Mouse (Mus musculus) c-Kit-negative CD71-positive TER-119-positive erythroid progenitor cells, embryonic 14.5 days (primary cell): ENCODE results near the gene Zic3.

Experiments used
- DNase-seq: peaks from one replicate; pipeline ENCODE4 v3.0.0-alpha.2; 2013; ENCODE audit warnings: low read depth, low spot score

Zic3 gene

DNA sequence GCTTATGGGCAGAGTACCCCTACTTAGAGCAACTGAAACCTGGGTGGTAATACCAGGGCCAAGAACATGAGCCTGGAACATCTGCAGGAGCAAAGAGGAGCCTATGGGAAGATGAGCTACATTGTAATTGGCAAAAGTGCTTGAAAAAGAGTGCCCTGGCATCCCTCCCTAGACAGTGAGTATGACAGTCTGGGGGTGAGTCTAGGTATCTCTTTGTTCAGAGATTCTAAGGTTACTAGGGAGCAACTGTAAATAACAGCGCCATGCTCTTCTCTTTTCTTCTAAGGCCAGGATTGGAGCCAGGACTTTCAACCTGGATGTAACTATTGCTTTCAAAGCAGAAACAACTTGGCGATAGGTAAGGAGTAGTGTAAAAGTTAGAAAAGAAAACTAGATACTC, at the start of gene Zic3:
Gene Zic3, plus strand, starts transcription at position 301 of the 400 bp plus-strand sequence.
- DNase-seq, result no peak

DNA sequence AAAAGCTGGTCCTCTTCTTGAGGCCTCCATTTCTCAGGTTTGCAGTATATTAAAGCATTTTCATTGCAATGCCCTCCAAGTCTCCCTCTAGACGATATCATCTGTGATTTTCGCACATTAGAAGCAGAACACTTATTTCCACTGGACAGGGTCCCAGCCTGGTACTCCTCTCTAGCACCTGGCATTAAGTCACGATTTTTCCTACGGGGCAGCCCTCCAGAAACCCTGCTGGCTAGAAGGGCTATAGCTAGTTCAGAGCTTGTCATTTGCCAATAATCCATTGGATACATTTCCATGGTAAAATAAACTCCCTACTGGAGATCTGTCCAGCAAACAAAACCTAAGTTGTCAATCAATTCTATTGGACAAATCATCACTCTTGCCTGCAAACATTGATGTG, 40.1 kb upstream of the Zic3 start:
- DNase-seq, result no peak

DNA sequence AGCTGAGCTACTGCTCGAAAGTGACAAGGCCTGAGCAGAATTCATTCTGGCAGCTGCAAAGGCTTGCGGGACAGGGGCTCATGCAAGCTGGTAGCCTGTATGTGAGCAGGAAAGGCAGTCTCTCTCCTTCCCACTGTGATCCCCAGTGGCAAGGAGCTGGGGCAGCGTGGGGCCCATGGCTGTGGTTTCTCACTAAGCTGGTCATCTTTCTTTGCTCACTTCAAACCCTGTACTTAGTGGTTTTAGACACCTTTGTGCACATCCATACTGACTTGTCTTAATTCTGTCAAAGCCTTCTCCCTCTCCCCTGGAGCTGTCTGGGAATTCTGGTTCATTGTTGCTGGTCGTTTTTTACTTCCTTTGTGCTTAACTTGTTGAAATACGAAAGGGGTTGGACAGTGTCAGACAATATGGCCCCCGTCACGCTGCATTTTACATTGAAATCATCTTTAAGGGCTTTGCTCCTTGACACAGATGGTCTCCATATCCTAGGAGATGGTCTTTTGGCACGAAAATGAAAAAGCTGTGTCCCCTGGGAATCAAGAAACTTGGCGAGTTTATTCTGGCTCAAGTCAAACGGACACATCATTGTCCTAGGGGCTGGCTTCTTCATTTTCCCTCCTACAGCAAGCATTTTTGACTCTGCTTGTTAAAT, 34.9 kb upstream of the Zic3 start:
- DNase-seq, result no peak

DNA sequence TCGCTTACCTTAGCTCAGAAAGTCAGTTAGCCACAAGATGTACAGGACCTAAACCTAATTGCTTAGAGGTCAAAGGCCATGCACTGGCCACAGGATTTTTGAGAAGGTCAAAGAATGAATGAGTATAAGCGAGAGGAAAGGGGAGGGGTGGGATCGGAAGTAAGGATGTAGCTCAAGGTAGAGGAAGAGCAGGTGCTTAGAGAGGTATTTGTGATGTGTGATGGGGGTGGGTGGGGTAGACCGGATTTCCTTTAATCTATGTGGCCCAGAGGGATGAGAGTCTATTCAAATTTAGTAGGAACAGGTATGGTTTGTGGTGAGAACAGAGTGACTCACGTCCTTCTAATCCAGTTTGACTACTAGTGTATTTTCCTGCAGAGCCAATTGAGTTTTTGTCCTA, 9.1 kb upstream of the Zic3 start:
- DNase-seq, result no peak

DNA sequence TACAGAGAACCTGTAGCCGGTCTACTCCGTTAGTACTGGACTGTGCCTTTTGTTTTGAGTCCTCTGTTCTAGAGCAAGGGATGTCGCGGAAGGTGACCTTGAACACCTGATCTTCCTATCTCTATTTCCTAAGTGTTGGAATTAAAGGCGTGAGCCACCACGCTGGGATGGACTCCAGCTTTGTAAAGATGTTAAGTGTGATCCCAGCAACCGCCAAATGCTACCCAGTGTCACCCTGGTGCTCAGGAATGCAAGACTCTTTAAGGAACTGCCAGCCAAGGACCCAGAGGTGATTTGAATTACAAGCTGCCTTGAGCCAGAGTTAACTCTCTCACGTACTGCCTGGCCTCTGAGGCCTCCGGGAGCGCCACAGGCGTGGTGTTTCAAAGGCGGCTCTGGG, 8.4 kb upstream of the Zic3 start:
- no peak for DNase-seq

DNA sequence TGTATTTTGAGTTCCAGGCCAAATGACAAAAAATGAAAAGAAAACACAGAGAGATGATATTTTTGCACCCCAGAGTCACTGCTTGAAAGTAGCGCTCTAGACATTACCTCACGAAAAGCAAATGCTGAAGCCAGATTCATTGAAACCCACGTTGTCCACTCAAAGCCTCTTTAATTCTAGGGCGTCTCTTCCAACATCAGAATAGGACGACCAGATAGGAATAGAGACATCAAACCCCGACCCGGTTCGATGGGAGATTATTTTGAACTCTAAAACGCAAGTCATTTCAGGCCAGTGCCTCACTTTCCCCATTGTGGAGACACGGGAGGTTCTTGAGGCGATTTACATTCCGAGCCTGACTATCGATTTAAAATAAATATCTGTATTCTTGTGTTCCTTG, 7.7 kb upstream of the Zic3 start:
- no peak for DNase-seq

DNA sequence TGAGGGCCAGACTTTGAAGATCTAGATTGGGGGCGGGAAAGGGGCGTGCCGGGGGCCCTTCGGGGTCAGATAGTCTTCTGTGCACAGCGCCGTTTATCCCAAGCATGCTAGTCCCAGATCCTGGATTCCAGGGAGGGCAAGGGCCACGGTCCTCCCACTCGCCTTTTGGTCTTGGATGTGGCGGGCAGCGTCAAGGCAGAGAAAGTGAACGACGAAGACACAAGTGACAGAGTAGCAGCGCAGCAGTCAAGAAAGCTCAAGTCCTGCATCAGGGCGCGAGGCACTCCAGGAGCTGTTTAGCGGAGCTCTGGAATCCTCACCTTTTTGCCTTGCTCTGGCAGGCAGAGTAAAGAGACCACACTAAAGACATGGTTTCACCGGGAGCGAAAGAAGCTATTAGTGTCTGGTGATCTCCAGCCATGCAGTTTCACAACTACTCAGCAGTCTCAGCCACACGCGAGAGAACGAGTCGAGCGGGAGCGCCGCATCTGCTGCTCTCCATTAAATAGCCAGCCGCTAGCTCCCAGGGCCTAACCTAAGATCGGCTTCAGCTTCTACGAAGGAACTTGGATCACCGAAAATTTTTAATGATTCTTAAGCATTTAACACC, 7.1 kb upstream of the Zic3 start:
- DNase-seq, result no peak

DNA sequence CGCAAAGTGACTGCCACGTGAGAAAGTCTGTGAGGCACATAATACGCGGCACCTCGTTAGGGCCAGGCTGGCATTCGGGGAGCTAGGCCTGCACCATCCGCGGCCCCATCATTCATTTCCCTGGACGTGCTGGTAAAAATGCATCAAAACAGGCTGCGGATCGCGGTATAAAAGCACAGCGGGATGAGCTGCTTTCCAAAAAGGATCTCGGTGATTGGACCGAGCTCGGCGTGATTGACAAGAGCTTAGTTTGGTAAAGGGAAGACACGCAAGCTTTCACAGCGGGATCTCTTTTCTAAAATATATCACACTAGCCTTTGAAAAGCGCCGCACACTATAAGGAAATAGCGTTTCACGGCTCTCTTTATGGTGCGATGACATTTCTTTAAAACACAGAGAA, 3.8 kb upstream of the Zic3 start:
- DNase-seq, result no peak

DNA sequence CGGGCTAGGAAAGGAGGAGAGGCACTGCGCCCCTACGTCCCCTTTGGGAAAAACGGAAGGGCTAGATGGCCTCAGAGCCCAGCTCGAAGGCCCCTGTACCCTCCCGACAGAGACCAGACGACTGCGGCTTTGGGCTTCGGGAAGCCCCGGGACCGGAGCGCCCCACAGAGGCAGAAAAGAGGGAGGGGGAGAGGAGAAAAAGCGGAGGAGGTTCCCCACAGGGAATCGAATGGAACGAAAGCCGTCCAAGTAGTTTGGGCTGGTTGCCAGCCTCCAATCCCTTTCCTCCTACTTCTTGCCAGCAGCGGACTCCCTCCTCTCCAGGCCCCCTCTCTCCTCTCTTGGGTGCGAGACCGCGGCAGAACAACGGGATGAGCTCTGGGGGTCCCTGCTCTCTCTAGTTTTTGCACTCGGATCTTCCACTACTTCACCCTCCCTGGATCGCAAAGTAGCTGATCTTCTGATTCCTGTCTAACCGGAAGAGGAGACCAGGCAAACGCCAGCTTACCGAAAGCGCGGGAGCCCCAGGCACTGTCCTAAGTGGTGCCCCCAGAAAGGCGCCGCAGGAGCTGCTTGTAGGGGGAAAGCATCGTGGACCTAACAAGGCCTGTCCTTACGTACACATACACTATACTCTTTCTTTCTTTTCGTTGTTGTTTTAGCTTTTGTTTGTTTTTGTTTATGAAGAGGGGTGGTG, 3.1 kb upstream of the Zic3 start:
- DNase-seq, result no peak

DNA sequence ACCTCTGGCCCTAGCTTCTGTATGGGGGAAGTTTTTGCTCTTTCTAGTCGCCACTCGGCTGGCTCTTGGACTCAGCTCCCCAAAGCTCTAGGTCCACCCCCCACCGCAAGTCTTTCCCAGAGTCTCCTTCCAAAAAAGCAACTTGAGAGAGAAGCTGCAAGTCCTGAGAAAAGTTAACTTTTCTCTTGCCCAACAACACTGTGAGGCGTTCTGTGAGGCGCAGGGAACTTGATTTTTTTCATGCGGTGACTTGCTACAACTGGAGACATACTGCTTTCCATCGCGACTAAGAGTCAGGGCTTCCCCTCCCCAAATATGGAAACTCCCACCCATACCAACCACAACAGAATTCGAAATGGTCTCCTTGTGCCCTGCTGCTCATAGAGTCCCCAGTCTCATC, 5.1 kb downstream of the Zic3 start:
- no peak for DNase-seq

DNA sequence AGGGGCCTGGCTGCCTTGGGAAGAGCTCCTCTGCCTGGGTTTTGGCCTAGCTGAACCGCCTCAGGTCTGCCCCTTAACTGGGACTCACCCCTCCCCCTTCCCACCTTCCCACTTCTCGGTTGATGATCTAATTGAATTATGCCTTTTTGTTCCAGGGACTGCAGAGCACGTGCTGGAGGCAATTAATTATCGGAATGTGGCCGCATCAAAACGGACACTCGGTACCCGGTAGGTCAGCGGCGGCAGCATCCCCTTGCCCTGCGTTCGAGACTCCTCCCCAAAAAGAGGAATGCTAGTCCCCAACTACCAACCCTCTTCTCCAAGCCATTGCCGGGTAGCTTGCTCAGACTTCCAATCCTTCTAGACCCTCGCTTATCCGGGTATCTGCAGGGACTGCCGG, 5.6 kb downstream of the Zic3 start:
- no peak for DNase-seq

DNA sequence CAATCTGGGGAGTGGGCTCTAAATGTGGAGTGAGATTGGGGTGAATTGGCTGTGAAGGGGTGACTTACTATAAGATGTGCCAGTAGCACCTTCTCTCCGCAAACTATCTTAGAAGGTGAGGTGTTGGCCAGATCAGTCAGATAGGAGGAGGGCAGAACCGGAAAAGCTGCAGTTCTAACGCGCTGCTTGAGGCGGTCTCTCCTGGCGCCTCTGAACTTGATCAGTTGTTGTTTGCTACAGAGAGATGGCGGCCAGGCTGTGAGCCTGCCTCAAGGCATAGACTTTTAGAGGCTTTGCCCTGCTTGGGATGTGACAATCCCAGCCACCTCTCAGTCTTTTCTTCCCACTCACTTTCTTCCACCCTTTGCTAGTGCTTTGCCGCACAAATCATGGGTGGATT, 6.4 kb downstream of the Zic3 start:
- DNase-seq, result no peak

DNA sequence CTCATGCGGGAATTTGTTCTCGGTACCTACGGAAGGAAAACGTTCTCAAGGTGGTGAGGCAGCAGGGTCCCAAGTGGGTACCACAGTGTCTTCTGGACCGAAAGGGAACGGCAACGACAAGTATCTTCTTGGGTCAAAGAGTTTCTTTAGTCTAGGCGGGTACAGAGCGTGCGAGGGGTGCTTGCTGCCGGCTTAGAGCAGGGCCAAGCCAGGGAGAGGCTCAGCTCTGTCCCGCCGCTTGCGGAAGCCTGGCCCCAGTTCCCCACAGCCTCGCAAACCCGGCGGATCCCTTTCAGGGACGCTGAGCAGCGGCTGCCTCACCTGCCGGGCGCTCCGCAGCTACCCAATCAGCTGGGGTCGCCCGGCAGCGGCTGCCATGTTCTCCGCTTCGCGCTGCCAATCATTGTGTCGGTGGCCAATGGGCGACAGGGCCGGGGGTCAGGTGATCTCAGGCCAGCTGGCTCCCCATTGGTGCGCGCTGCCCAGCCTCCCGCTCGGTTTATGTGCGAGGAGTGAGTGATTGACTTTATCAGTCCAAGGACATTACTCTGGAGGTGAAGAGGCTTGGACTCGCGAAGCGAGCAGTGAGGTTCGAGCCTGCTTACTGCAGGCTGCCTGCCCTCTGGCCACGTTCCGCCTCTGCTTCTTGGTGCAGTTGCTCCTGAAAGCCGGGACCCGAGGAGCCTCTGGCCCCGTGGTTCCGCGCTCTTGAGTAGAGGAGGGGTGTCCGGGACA, 7.8 kb downstream of the Zic3 start:
- DNase-seq, result no peak

DNA sequence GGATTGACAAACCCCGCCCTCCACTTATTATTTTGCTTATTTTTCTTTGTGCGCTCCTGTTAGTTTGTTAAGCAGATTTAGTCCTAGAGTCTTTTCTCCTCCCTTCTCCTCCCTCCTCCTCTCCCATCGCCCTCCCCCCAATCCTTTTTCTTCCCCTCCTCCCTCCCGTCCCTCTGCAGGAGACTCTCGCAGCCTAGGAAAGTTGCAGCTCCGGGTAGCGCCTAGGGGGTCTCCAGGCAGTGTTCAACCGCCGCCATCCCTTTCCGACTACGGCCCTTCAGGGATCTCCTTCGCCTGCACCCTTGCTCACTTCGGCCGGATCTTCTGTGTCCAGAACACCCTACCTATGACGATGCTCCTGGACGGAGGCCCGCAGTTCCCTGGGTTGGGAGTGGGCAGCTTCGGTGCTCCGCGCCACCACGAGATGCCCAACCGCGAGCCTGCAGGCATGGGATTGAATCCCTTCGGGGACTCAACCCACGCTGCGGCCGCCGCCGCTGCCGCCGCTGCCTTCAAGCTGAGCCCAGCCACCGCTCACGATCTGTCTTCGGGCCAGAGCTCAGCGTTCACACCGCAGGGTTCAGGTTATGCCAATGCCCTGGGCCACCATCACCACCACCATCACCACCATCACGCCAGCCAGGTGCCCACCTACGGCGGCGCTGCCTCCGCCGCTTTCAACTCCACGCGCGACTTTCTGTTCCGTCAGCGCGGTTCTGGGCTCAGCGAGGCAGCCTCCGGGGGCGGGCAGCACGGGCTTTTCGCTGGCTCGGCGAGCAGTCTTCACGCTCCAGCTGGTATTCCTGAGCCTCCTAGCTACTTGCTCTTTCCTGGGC, 8.6 kb downstream of the Zic3 start:
- no peak for DNase-seq

DNA sequence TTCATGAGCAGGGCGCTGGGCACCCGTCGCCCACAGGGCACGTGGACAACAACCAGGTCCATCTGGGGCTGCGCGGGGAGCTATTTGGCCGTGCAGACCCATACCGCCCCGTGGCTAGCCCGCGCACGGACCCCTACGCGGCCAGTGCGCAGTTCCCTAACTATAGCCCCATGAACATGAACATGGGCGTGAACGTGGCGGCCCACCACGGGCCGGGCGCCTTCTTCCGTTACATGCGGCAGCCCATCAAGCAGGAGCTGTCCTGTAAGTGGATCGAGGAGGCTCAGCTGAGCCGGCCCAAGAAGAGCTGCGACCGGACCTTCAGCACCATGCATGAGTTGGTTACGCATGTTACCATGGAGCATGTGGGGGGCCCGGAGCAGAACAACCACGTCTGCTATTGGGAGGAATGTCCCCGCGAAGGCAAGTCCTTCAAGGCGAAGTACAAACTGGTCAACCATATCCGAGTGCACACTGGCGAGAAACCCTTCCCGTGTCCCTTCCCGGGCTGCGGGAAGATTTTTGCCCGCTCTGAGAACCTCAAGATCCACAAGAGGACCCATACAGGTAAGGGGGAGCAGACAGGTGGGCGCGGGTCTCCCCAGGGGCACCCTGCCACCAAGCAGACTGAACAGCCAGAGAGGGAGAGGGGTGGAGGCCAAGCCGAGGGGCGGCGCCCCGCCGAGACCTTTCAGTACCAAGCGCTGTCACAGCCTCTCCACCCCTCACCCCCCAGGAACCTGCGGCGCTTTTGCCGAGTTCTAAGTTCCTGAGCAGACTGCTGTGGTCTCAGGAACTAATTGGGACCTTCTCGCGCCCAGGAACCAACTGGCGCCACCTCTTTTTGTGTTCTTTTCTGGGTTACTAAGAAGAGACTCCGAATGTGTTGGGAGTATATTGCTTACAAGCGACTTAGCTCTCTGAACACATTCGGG, 9.4 kb downstream of the Zic3 start:
- DNase-seq, result no peak

DNA sequence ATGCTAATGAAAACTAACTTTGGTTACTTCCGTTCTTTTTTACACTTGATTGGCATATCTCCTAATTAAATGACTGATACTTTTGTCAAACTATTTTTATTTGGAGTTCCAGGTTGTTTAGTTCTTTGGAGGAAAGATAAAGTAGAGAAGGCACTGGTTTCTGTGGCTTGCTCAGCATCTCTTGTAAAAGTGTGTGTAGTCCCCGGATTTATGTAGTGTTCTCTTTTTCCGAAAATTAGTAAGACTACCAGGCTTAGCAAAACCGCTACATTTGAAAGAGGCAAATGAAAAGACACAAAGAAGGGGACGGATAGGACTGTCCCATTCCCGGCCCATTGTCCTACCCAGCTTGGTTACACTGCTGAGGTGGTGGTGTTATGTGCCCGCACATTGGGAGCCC, 10.1 kb downstream of the Zic3 start:
- DNase-seq, result no peak

DNA sequence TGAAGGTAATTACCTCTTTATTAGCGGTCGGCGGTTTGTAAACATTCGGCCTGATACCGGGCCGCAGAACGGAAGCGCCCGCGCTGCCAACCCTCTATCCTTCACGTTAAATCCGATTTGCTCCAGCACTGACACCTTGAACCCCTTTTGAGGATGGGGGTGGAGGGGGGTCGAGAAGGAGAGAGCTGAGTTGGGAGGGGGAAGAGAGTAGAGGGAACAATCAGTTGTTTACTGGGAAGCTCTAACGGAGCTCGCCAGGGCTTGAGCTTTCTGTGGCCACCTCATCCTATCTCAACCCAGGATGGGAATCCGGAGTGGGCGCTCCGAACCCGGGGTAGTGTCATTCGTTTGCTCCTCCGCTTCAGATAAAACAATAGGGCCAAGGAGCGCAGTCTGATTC, 11.0 kb downstream of the Zic3 start:
- DNase-seq, result no peak

DNA sequence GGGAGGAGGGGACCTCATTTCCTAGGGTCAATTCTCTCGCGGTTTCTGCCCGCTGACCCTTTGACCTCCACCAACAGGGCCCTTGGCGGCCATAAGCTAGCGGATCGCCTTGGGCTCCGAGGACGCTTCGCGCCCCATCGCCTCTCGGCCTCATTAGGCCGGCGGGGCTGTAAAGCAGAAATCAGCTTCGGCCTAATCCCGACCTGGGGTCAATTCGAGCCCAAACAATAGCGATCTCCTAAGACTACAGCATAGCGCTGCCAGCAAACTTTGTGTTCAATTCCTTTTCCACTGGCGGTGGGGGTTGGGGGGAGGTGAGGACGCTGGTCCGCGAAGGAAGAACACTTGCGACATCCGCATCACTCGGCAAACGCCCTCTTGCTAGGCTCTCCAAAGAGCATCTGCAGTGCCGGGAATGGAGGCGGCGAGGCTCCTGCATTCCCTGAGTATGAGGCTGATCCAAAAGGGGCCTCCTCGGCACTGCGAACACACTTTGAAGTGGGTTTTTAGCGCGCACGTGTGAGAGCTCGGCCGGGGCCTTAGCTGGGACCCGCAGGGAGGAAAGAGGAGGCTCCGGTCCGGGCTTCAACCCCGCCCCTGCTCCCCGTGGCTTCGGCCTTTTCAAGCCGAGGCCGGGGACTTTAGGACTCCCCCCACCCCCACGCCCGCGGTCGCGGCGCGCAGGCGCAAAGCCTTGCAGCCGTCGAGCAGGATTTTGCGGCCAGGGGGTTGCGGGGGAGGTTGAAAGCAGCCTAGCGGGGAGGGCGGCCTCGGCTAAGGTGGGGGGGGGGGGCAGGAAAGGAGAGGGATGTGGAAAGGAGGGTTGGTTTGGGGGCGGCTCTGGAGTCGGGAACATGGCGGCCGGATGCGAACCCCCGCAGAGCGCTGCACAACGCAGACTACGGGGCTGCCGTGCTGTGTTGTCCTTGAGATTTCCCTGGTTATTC, 15.8 kb downstream of the Zic3 start:
- no peak for DNase-seq

DNA sequence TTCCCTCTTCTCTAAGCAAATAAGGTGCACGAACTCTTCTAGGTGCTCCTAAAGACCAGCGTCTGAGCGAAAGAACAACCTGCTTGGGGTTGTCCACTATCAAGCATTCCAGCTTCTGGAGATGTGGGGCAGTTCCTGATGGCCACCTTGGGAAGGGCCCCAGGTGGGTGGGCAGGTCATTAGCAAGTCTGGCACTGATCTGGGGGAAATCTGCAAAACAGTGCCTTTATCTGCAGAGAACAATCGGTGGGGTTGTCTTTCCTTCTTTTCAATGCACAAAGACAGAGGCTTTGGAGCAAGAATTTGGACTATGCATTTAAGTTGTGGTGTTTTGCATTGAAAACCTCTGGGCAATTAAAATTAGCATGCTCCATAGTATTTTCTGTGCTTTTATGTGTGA, 17.2 kb downstream of the Zic3 start:
- DNase-seq, result no peak
